Mouse (Mus musculus) layer of hippocampus, adult 9-11 months (tissue): ENCODE results near the gene Traf3ip3.

Experiments
- DNase-seq: peaks from one replicate; pipeline ENCODE4 v3.0.0; 2022

Gene Traf3ip3

GRCm38 (mm10) chr1:193201383-193201778, at the start of gene Traf3ip3:
Gene Traf3ip3 (minus strand): TSS chr1:193201703.
- peak; percentile 80 for DNase-seq

DNA sequence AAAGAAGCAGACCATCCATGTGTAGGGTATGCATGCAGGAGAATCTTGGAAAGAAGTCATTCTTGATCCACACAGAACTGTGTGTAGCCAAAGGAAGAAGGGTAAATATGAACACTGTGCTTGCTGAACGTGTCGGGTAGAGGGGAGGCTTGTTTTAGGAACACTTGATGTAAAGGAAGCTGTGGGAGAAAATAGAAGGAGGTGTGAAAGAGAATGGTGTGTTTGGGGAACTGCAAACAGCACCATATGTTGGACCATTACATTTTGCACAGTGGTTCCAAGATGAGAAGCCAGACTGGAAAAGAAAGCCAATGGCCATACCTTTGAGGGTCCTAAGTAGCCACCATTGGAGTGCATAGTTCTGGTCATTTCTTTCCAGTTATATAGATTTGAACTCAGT, 48.5 kb upstream of the Traf3ip3 start:
- DNase-seq: no peak

- DNase-seq: no peak
Measured at GRCm38 (mm10) chr1:193244235-193244634, 42.7 kb upstream of the Traf3ip3 start.

DNA sequence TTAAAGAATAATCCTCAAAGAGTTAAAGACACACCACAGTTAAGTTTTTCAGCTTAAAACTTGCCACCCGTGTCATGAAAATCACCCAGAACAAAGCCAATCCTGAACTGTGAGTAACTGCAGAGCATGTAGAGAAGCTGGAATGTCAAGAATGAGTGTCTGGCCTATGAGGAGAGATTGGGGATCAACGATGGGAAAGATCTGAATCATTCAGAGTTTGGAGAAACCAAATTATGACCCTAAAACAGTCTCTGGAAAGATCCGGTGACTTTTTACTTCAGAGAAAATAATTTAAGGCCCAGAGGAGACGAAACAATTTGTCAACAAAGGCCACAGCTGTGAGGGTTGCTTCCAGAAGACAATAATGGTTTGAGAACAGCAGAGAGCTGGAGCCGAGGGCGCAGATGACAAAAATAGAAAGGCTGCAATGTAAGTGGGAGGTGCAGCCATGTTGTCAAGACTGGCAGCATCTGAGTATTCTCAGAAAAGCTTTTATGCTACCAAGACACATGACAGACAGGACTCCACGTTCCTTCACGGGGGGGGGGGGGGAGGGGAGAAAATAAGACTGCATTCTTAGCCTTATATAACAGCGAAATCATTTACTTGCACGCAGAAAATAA, 42.2 kb upstream of the Traf3ip3 start:
- peak; percentile 37 for DNase-seq

DNA sequence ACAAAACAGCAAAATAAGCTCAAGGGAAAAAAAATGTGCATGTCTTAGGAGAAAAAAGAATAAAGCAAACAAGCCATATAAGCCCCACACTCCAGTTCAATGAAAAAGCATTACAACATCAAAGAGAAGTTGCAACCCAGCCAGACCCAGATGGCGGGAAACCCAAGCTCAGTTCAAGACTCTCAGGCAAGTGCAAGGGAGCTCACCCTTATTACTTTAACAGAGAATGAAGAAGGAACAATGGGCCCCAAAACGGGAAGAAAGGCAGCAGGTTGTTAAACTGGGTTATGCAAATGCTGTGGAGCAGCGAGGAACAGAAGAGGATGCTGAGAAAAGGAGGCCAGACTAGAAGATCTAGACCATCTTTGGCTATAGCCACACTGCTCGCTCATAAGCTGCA, 41.4 kb upstream of the Traf3ip3 start:
- no peak for DNase-seq

DNA sequence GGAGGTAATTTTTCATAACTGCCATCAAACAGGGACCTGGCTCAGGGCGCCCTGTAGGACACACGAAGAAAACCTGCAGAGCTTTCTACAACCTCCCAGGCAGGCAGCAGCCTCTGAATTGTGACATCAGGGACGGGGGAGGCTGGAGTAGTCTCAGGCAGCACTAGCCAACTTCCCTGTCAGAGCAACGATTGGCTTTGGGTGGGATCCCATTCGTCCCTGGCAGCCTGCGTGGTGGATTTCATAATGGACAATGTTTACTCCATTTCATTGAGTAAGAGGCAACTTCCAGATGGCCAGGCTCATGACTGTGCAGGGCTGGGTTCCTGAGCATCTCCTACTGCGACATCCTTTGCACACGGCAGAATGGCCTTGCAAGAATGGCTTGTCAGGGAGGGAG, 40.7 kb upstream of the Traf3ip3 start:
- peak; percentile 95 for DNase-seq

DNA sequence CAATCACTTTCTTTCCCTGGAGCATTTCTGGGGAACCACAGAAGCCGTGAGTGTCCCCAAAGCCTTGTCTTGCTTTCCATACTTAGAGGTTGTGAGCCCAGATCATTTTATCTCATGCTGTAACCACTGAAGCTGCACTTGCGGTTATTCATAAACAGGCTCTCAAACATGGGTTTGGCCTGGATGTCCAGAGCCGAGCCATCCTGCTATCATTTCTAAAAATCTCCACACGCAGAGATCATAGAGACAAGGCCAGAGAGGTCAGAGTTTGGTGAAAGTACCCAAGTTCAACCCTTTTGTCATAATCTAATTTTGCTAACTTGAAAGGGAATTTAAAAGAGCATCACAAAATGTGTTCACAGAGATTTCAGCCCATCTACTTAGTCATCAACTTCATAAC, 39.9 kb upstream of the Traf3ip3 start:
- no peak for DNase-seq

DNA sequence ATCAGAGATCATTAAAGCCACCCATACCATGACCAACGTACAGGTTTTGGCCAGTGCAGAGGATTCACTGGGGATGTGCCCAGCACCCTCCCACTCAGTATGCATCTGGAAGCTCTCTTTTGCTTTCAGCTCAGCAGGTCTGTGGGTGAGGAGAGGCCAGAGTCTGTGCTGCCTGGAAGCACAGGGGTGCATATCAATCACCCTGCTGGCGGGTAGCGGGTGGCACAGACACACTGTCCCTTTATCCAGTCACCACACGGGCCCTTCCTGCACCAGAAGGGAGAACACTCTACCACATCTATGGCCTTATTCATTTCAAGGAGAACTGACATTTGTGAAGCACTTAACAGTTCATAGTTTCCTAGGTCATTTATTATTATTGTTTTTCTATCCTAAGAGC, 36.9 kb upstream of the Traf3ip3 start:
- DNase-seq: peak; percentile 32

- DNase-seq: no peak
Measured at GRCm38 (mm10) chr1:193234930-193235329, 33.4 kb upstream of the Traf3ip3 start.

DNA sequence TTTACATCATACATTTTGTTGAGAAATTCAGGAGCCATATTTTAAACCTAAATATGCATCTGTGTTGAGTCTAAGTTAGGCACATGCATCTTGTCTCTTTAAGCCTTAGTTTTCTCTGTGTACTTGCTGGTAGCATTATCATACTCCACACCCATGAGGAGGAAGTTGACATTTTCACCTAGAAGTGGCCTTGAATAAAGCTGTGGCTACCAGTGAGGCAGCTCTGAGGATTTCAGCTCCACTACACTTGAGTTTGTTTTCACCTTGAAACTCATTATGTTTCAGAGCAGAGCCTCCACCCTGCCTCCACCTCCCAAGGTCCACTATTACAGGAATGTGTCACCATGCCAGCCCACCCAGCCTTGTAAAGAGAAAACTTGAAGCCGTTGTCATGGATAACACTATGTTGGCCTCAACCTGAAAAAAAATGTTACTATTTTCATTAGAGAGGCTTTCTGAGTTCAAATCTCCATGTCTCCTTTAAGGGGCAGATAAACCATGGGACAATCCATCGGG, 32.7 kb upstream of the Traf3ip3 start:
- DNase-seq: no peak

- DNase-seq: no peak
Measured at GRCm38 (mm10) chr1:193232732-193233131, 31.2 kb upstream of the Traf3ip3 start.

DNA sequence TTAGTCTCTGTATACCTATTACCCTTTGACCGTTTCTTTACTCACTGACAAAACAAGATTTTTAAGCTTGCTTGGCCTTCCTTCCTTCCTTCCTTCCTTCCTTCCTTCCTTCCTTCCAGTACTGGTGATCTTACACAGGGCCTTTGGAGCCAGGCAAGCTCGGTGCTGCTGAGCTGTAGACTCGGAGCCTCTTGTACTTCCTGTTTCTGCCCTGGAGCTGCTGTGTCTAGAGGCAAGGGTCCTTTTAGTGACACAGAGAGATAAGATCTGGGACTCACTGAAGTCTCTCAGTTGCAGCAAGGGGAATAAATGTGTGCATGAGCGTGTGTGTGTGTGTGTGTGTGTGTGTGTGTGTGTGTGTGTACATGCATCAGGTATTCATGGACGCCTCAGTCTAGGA, 29.4 kb upstream of the Traf3ip3 start:
- DNase-seq: no peak

GRCm38 (mm10) chr1:193230531-193230930, 29.0 kb upstream of the Traf3ip3 start:
- no peak for DNase-seq

- DNase-seq: no peak
Measured at GRCm38 (mm10) chr1:193229570-193229969, 28.1 kb upstream of the Traf3ip3 start.

DNA sequence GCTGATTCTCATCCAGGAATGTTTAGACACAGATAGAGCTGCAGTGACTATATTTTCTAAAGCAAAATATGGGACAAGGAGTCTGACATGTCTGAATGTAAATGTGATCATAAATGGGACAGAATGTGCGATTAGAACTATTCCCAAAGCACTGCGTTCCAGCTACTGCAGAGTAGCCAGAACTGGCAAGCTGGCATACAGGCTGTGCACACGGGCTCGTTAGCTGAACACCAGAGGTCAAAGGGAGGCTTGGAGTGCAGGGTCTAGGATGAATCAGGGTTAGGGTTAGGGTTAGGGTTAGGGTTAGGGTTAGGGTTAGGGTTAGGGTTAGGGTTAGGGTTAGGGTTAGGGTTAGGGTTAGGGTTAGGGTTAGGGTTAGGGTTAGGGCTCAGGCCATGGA, 26.0 kb upstream of the Traf3ip3 start:
- no peak for DNase-seq

- DNase-seq: no peak
Measured at GRCm38 (mm10) chr1:193226724-193227522, 25.4 kb upstream of the Traf3ip3 start.

DNA sequence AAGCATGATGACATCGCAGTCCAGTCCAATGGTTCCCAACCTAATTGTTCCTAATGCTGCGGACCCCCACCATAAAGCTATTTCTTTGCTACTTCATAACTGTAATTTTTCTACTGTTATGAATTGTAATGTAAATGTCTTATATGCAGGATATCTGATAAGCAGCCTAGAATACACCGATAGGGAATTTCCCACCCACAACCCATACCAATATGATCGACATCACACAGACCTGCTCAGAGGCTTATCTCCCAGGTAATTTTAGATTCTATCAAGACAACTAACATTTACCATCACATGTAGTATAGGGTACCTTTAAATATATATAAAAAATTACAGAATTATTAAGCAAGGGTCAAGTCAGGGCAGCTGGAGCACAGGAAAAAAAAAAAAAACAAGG, 24.6 kb upstream of the Traf3ip3 start:
- no peak for DNase-seq

GRCm38 (mm10) chr1:193225531-193225930, 24.0 kb upstream of the Traf3ip3 start:
- DNase-seq: no peak

DNA sequence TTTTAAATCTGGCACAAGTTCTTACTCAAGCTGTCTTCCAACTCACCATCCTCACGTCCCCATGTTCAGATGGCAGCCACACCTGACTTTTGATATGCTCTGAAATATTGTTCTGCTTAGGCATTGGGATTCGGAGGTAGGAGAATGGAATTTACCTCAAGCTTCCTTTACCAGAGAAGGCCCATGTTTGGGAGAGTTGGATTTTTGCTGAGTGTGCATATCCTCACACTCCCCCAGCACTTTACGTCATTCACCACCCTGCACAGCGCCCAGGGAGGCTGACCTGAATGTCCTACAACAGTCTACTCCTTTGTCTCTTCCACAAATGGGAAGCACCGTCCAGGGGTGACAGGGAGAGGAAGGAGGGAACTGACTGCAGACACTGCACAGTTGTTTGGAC, 18.9 kb upstream of the Traf3ip3 start:
- DNase-seq: no peak

GRCm38 (mm10) chr1:193216000-193216399, 14.5 kb upstream of the Traf3ip3 start:
- DNase-seq: no peak

DNA sequence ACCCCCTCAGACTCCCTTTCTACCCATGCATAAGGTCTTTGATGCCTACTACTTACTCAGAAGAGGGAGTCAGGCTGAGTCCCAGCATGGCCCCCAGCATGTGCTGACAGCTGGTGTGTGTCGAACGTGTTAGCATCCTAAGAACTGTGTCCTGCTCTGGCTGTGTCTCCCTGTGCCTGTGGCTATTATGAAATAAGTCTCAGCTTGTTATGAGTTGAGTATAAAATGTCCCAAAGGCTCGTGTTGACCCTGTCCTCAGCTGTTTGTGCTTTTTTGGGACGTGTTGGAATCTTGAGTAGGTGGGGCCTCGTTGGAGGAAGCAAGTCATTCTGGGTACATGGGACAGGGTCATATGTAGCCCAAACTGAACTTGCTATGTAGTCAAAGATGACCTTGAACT, 12.6 kb upstream of the Traf3ip3 start:
- DNase-seq: no peak

DNA sequence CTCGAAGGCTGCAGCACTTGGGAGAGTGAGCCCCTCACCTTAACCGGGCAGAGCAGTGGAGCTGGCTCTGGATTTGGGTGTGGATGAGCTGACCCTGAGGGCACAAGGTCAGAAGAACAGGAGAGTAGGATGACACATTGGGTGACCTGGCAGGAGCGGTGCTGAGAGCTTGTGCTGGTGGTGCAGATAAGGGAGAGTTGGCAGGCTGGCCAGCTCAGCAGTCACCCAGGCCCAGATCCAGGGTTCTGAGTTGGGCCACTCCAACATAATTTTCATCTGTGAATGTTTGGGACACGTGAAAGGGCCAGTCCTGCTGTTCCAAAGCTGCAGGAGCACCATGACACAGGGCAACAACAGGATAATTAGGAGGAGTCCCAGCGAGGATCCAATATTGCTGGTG, 9.9 kb upstream of the Traf3ip3 start:
- no peak for DNase-seq

DNA sequence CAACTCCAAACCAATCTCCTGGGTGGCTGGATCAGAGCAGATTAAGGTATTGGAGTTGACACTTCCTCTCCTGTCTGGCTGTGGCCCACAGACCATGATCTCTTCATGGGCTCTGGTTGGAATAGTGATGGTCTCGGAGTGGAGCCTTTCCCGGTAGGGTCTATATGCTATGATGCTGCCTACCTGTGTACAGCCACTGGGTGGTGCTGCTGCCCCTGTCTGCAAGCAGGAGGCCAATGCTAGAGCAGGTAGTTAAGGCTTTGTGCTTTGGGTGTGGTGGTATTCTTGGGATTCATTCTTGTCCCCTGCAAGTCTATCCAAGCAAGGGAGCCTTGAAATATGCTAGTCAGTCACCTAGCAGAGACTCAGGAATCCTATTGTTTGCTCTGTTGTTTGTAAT, 6.7 kb upstream of the Traf3ip3 start:
- peak; percentile 48 for DNase-seq

DNA sequence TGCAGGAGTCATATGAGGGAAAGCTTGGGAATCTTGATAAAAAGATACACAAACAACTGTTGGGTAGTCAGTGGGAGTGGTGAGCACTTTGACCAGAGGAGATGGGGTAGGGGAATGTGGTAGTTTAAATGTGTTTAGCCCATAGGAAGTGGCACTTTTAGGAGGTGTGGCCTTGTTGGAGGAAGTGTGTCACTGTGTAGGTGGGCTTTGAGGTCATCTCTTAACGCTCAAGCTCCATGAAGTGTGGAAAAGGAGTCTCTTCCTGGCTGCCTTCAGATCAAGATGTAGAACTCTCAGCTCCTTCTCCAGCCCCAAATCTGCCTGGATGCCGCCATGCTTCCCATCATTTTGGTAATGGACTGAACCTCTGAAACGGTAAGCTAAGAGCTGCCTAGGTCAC, 6.0 kb upstream of the Traf3ip3 start, which contains the start of gene Lamb3:
Gene Lamb3, plus strand, starts transcription at position 197 of the 400 bp plus-strand sequence.
- no peak for DNase-seq
